Mouse (Mus musculus) heart, postnatal 4 days (tissue): ENCODE data around the gene Vps35l. TPM values are rescaled to one million over a fixed set of nuclear protein-coding genes. Genes with fewer than 3 reads are reported as not detected.

Experiments used
- DNase-seq: peaks from one replicate; pipeline ENCODE4 v3.0.0; 2021
- total RNA-seq, 2 experiments: library from RNA; stranded (reverse); gene quantifications; 2 replicates each; pipeline ENCODE4 v1.2.3; 2021

The Vps35l gene
- total RNA-seq = 10 to 100 TPM; 36.0 to 37.1 TPM

GRCm38 (mm10) chr7:118739975-118740531, at the start of gene Vps35l:
Gene Vps35l (plus strand): TSS chr7:118740226.
- peak; percentile 82 for DNase-seq

GRCm38 (mm10) chr7:118691287-118691686, 48.7 kb upstream of the Vps35l start:
- DNase-seq = no peak

GRCm38 (mm10) chr7:118696146-118696545, 43.9 kb upstream of the Vps35l start:
- DNase-seq = no peak

GRCm38 (mm10) chr7:118697168-118697567, 42.9 kb upstream of the Vps35l start:
- no peak for DNase-seq

- no peak for DNase-seq
Observed at GRCm38 (mm10) chr7:118698882-118699281, 41.1 kb upstream of the Vps35l start.

- DNase-seq = no peak
Observed at GRCm38 (mm10) chr7:118703144-118703561, 36.9 kb upstream of the Vps35l start.

- DNase-seq = no peak
Observed at GRCm38 (mm10) chr7:118704001-118704850, 35.8 kb upstream of the Vps35l start.

GRCm38 (mm10) chr7:118705101-118705961, 34.7 kb upstream of the Vps35l start, which contains the start of gene Gde1:
Gene Gde1 (minus strand): TSS chr7:118705778.
- DNase-seq = peak; percentile 91

- no peak for DNase-seq
Observed at GRCm38 (mm10) chr7:118706051-118706450, 34.0 kb upstream of the Vps35l start.

- DNase-seq = no peak
Observed at GRCm38 (mm10) chr7:118706488-118706887, 33.5 kb upstream of the Vps35l start.

- DNase-seq = no peak
Observed at GRCm38 (mm10) chr7:118707216-118707615, 32.8 kb upstream of the Vps35l start.

GRCm38 (mm10) chr7:118708002-118708401, 32.0 kb upstream of the Vps35l start:
- peak; percentile 17 for DNase-seq

- DNase-seq = no peak
Observed at GRCm38 (mm10) chr7:118710776-118711175, 29.2 kb upstream of the Vps35l start.

GRCm38 (mm10) chr7:118712228-118713173, 27.5 kb upstream of the Vps35l start, which contains the start of gene Ccp110:
Gene Ccp110 (plus strand): TSS chr7:118712552.
- DNase-seq = peak; percentile 93

- no peak for DNase-seq
Observed at GRCm38 (mm10) chr7:118714873-118715272, 25.2 kb upstream of the Vps35l start.

GRCm38 (mm10) chr7:118718066-118718465, 22.0 kb upstream of the Vps35l start:
- DNase-seq = no peak

GRCm38 (mm10) chr7:118723927-118724326, 16.1 kb upstream of the Vps35l start:
- no peak for DNase-seq

- DNase-seq = no peak
Observed at GRCm38 (mm10) chr7:118725459-118725858, 14.6 kb upstream of the Vps35l start.

- no peak for DNase-seq
Observed at GRCm38 (mm10) chr7:118728846-118729587, 11.0 kb upstream of the Vps35l start.

- DNase-seq = no peak
Observed at GRCm38 (mm10) chr7:118731781-118732180, 8.2 kb upstream of the Vps35l start.

- no peak for DNase-seq
Observed at GRCm38 (mm10) chr7:118733225-118733624, 6.8 kb upstream of the Vps35l start.
